Mouse (Mus musculus) A20 (cell line): ENCODE results near the gene Tmem43.

Source experiments
- DNase-seq: peaks from one replicate; pipeline ENCODE4 v3.0.0-alpha.2; 2011; ENCODE audit warnings: low read depth, low spot score

Gene Tmem43

DNA sequence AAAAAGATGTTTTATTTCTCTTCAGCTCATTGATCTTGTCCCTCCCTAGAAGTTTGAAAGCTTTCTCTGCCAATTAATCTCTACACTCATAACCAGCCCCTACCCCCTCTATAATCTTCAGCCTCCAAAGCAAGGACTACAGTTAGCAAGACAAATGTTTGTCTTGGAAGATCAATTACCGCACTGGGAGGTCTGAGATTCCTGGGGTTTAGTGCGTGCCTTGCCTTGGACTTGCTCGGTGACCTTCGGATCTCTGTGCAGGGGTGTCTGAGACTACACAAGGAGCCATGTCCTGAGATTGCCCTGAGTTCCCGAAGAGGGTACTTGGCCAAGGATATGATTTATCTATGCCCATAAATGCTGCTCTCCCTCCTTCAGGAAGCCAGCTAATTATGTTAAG is 59.9 kb downstream of the Tmem43 start:
- DNase-seq, result no peak

DNA sequence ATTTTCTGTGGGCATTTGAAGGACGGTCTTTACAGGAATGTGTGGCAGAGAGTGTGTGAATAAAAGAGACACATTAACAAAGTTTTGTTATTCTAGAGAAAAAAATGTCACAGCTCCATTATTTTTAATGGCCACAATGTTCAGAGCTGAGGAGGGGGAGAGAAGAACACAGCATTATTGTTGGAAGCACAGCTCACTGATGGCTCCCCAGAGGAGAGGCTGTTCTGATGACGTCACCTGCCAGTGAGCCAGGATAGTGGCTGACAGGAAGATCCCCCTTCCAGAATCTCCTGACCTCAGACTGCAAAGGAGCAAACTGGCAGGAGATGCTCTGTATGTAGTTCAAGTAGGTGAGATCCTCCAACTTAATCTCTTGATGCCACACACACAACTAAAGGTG is 60.3 kb downstream of the Tmem43 start:
- no peak for DNase-seq

DNA sequence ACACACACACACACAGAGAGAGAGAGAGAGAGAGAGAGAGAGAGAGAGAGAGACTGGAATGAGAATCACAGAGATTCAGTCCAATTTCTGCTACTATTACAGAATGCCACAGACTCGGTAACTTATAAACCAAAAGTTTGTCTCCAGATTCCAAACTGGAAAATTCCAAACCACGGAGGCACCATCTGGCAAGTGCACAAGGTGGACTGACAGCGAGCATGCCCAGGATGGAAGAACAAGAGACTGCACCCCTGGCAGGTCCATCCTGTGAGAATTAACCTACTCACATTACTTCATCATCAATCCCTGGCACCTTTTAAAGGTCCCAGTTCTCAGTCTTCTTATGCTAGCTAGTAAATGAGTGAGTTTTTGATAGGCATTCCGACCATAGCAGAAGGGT is 60.8 kb downstream of the Tmem43 start:
- no peak for DNase-seq

DNA sequence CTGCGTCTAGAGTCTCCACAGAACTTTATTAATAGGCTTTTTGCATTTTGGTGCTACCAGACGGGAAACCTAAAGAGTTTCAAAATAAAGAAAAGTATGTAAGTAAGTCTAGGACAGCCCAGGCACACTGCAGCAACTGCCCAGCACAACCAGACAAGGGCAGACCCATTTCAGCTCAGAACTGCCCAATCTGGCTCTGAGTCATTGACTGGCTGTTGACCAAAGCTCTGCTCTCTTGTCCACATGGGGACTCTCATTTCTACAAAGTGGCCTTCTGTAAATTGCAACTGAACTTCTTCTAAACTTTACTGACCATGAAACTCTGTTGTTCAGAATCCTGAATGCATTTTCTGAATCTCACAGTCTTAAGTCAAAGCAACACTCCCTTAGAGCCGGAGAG is 61.7 kb downstream of the Tmem43 start:
- no peak for DNase-seq

DNA sequence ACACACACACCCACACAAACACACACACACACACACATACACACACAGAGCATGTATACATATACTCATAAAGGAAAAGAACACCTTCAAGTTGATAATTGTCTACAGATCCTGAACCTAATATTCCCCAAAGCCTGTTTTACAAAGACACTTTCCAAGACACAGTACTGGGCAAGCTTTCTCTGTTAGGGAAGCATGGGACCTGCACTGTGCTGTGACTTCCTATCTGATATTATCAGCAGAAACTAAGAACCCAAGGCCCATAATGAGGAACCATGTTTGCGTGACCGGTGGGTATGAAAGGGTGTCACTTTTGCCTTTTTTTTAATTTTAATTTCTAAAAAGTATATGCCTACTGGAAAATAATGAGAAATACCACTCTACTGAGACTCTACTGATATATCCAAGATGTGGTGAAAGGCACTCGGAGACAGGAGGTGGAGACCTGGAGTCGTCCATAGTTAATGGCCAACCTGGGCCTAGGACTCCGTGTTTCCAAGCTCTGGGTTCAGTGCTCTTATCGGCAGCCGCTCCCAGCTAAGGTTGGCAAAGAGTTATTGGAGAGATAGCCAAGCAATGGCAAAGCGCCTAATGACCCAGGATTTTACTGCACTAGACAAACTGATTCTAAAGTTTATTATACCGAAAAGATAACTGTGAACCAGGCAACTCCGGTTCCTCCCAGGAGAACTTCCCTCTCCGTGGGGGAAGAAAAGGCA is 62.7 kb downstream of the Tmem43 start:
- DNase-seq, result no peak
